Mouse (Mus musculus) lung, postnatal 36 days (tissue): ENCODE results near the gene Heatr5b.

Source experiments
- DNase-seq: peaks from one replicate; pipeline ENCODE4 v3.0.0; 2022; ENCODE audit warnings: mixed read lengths

The Heatr5b gene

DNA sequence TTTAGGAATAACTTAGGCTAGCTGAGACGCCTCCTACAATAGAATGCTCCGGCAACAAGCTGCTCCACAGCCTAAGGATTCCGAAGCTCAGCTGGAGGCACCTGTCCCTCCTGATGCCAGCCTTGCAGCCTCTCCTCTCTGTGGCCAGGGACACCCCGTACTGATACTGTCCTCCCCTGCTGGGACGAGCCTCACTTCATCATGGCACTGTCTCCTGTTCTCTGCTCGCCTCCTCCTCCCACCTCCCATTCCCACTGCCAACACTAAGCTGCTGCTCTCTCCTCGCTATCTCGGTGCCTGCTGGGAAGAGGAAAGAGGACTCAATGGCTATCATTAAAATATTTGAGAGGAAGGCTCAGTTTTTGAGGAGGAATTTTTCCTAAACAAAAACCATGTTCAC is 67.6 kb downstream of the Heatr5b start:
- DNase-seq, result no peak

DNA sequence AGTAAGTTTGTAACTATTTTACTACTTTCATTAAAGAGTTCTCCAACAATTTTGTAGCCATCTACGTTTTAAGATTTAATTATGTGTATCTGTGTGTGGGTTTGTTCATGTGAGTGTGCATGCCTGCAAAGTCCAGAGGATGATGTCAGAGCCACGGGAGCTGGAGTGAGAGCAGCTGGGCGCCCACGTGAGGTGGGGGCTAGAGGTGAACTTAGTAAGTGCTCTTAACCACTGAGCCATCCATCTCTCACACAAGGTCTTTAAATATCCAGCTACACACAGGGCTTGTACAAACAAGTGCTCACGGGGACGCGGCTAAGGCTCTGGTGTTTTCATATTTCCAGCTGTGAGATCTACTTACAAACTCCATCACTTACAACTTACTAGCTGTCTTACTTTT is 69.1 kb downstream of the Heatr5b start:
- no peak for DNase-seq

DNA sequence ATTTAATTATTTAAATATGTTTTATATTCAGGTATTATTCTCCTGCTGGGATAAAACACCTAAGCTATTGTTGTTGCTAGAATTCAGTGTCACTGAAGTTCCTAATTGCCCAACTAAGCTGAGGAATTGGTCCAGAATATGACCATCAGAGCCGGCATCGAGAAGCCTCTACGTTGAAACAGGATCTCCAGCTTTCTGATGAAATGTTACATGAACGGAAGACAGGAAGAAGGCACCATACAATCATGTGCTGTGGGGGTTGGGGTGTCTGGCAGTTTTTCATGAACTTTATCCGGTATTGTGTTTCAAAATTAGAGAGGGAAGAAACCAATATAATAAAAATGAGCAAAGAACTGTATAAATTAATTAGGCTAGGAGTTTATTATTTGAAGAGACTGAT is 71.9 kb downstream of the Heatr5b start:
- DNase-seq, result peak; percentile 22

DNA sequence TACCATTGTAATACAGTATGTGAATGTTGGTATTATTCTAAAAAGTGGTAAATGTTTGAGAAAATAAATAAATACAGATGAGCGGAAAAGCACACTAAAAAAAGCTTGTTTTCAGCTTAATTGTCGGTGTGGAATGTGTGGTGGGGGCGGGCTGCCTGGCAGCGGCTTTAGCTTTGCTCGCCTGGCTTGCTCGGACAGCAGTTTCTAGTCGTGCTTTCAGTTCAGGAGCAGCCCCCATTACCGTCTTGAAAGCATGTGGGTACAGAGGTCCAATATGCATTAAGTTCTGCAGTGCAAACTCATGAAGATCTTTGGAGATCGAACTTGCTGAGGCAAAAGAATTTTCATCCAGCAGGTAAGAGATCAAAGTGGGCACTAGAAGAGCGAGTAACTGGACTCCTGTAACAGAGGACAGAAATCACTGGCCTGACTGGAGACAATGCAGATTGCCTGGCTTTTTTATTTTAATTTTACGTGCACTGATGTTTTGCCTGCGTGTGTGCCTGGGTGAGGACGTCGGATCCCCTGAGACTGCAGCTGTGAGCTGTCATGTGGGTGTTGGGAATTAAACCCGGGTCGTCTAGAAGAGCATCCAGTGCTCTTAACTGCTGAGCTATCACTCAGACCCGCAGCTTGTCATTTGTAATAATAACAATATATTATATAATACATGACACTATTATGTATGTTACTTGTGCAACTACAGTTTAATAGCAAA is 82.1 kb downstream of the Heatr5b start:
- DNase-seq, result no peak

DNA sequence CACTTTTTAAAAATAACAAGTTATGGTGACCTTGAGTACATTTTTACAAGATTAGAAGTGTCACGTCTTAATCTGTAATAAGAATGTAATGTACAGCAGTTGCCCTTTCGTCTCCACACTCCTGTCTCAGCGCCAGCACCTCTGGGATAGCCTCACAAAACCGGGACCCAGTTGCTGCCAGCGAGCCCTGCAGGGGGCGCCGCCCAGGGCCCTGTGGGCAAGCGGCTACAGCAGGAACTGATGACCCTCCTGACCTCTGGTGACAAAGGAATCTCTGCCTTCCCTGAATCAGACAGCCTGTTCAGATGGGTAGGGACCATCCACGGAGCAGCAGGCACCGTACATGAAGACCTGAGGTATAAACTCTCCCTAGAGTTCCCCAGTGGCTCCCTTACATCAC is 83.1 kb downstream of the Heatr5b start:
- DNase-seq, result no peak

DNA sequence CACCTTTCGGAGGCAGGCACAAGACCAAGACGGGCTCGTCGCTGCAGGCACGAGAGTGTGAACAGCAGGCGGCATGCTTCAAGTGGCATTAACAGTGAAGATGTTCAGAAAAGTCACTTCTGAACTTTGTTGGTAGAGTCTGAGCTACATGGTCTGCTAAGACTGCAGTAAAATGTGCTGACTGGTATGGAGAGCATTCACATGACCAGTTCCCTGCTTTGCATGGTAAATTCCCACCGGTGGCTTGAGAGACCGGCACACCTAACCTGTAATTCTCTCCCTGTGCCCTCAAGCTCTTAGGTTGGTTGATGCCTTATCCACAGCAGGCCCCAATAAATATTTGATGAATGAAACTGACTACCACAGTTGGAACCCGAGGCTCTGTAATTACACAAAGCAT is 86.7 kb downstream of the Heatr5b start:
- DNase-seq, result no peak

DNA sequence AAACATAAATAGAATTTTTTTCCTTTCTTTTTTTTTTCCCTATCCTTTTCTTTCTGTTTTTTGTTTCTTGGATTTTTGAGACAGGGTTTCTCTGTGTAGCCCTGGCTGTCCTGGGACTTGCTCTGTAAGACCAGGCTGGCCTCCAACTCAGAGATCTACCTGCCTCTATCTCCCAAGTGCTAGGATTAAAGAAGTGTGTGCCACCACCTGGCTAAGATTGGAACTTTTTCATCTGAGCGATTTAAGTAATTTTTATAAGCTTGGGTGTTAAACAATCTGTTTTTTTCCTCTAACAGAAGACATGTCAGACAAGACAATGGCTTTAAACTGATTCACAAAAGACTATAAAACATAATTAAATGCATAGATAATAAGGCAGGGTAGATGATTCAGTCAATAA is 96.7 kb downstream of the Heatr5b start:
- peak; percentile 15 for DNase-seq

DNA sequence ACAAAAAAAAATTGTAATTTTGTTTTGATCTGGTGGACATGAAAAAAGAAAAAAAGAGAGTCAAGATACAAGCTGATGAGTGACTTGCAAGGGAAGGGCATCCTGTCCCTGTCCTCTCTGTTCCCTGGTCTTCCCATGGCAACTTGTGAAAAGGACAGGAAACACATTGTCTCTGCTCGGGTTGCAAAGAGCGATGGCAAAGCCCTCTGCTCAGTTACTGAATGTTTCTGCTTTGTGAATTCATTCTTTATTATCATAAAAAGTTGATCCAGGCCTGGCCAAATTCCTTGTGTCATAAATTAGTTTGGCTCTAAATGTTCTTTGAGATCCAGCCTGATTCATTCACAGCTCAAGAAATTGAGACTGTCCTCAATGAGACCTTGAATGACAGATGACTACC is 97.4 kb downstream of the Heatr5b start:
- peak; percentile 31 for DNase-seq

DNA sequence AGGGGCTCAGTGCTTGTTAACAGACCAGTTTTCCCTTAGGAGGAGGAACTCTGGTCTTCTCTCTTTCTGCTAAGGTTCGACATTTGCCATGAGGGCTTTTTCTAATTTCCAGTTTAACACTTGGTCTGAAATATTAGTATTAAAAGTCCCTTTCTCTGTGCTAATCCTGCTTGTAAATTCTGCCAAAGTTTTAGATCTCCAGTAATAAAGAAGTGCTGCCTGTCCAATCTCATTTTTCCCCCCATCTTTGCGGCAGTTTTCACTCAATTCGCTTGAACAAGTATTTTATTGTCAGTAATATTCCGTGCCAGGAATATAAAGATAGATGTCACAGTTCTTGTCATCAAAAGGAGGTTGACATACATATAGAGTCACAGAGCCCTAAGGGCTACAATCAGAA is 98.1 kb downstream of the Heatr5b start, which contains the start of gene Strn:
Strn (minus strand) TSS at position 101 of the 400 bp plus-strand sequence.
- DNase-seq, result no peak

DNA sequence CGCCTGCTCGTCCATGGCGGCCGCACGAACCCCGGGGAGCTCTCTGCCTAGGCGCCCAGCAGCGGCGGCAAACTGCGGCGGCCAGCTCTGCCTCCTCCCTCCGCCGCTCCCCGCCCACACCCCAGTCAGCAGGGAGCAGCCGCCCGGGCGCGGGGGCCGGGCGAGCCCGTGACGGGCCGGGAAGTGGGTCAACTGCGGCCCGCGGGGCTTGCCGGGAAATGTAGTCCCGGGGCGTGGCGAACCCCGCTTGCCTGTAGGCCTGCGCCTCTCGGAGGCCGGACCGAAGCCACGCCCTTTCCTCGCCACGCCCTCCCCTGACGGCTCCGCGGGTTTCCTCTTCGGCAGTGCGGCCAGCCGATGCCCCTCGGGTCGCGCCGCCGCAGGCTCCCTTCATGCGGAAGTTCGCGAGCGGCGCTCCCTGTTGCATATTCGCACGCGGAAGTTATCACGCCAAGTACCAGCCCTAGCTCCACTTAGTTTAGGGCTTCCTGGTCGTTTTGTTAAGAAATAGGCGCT is 98.6 kb downstream of the Heatr5b start:
- DNase-seq, result peak; percentile 100

DNA sequence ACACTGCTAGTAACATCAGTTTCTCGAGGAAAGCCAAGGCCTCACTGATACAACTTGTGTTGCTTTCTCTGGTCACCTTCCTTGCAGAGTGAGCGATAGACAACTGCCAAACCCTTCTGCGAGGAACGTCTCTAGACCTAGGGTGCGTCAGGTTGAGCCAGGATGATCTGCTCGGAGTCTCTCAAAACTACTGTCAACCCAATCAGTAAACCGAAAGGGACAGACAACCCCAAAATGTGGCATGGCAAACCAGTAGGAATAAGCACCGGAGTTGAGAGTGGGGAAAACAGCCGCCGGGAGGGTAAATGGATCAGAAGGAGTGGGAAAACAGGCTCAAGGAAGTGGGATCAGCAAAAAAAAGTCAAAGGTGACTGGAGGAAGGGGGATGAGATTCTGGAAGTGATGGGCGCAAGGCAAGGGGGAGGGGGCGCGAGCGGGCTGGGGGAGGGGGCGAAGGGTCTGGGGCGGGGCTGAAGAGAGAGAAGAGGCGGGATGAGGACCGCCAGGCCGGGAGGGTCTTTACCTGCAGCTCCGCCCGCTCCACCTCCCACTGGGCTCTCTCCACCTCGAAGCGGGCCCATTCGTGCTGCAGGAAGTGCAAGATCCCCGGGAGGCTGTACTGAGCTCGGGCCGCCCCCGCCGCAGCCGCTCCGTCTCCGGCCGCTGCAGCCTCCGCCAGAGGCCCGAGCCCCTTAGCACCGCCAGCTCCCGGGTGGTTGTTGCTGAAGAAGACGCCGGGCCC is 99.3 kb downstream of the Heatr5b start:
- DNase-seq, result peak; percentile 11

DNA sequence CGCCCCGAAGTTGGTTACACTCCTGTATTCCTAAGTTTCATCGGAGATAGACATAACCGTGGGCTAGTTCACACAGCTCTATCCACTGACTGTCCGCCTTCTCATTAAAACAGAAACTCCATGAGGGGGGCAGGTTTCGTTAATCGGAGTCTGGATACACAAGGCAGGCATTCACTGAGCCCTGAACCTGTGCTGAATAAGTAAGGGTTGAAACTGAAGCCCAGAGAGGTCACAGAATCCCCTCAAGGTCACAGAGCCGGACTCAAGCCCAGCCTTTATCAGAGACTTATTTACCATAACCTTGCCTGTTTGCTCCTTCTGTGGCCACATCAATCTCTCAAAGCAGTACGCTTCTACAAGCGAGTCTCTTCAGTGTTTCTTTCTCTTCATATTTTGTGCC is 100.4 kb downstream of the Heatr5b start:
- DNase-seq, result no peak

DNA sequence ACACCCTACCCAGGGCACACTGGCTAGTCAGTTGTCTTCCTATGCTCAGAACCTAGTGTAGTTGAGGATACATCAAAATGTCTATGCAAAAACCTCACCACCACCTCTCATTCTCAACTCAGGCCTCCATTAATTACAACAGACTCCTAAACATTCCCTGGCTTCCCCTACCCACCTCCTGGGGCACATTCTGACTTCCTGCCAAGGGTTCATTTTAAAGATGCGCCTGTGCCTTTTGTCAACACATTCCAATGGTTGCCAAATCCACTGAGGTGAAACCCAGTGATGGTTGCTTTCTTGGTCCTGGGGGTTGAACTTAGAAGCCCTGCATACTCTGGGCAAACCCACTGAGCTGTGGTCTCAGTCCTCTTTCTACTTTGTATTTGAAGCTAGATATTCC is 103.1 kb downstream of the Heatr5b start:
- DNase-seq, result no peak

DNA sequence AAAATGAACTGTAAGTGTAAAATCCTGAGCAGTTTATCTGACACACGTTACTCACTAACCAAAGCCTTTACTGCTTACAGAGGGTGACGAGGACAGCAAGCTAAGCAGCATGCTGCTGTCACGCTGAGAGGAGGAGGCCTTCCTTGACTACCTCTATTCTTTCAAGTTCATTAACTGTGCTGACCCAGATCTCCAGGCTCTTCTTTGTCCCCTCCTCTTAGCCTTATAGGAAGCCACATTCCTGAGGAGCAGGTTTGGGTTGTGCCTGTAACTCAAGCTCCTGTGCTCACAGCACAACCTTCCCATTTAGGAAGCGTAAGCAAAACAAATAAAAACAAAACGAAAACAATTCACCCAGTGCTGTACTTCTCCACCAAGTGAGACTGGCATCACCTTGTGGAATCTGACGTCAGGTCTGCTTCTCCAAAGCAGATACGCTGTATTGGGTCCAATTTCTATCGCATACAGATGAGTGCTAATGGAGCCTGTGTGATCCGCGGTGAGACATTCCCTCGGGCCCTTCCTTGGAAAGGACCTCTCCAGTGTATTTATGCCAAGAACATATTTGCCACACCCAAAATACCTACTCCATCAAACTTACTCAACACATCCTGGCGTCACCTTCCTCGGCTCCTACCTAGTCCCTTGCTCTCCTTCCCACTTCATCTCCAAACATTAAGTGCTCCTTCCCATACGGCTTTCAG is 108.3 kb downstream of the Heatr5b start:
- DNase-seq, result peak; percentile 54

DNA sequence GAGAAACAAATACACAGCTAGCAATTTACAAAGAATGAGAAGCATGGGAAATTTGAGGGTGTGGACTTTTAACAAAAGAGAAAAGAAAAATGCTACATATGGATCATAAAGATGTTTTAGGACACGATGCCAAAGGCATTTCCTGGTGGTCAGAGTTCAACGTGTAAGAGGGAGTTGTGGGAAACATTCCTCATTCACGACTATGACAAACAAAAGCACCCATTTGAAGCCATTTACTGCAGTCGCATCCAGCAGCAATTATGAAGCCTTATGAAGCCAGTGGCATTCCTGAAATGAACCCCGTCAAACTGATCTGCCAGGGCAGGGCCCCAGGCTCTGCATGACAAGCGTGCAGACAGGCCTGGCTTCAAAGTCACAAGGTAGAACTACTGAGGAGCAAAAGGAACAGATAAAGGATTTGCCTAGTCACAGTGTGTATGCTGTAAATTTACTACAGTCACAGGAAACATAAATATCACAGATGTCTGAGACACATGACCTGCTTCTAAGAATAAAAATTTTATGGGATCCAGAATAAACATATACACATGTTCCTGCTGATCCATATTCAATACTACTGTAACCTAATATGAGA is 110.6 kb downstream of the Heatr5b start:
- no peak for DNase-seq

DNA sequence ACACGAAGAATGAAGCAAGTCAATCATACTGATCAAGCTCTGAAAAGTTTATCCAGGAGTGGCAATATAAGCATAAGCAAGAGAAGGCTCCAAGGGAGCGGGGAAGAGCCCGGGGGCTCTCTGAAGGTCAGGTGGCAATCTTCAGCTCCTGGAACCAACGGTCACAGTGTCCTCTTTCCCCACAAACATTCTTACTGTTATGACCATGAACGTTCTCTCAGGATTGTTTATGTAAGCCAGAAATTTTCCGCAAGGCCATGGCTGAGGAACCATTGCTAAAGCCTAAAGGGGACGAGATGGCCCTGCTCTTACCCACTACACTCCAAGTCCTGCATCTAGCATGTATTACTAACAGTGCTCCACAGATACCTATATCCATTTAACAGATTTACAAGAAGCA is 113.5 kb downstream of the Heatr5b start:
- no peak for DNase-seq

DNA sequence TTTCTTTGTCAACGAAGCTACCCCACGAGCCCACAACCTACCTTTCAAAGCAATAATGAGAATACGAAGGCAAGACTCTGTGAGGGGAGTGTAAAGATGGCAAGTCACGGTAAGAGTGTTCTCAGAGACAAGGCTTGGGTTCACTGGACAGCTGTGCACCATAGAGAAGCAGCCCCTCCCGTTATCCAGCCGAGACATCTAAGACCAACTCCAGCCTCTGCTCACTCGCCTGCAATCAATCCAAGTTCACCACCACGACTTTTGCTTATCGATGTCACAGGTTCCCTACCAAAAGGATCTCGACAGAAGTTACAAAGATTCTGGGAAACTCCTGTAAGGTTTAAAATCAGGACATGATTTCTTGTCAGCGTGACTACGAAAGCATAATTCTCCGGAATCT is 116.1 kb downstream of the Heatr5b start:
- DNase-seq, result no peak

DNA sequence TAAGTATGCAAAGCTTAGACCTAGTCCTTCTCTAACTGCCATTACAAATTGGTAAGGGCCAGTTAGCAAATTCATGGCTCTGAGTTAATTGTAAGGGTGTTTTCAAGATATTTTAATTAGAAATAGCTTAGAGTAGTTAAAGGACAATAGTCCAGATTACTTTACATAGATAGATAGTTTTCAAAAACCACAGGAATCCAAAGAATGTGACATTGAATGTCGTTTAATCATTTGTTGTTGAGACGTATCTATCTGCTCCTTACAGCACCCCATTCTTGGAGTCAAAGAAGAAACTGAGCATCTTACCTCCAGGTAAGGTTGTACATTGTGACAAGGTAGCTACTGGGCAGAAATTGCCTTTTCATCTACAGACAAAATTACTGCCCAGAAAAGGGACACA is 124.9 kb downstream of the Heatr5b start:
- no peak for DNase-seq

DNA sequence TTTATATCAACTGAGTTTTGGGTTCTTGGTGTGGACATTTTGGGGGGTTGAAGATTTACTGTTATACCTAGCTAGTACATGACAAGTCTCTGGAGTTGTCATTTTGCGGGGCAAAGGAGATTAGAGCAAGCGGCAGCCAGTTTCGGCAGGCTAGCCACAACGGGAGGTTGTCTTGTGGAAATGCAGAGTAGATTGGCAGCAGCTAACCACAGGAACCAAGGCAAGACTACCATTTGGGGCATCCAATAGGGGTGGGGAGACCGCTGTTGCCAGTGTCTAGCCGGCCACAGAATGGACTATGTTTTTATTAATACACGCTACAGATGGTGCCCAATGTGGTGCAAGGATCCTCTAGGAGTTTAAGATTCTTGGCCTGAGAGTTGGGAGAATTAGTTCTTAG is 126.7 kb downstream of the Heatr5b start:
- no peak for DNase-seq

DNA sequence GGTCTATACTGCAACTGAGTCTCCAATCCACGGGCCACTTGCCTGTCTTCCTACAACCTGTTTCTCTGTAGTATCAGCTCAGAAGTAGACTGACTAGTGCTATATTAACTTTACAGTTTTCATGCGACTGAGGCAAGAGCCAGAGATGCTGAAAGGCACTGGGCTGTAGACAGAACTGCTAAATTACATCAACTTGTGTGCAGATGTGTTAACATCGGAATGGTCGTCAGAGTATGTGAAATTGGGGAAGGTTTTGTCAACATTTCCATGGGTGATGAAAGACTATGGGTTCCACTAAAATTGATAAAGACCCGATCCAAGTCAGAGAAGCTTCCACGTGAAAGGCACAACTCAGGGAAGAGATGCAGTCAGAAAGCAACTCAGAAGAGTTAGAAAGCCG is 132.2 kb downstream of the Heatr5b start:
- DNase-seq, result no peak
